Mouse (Mus musculus): ENCODE measurements at regions not wholly inside any gene's neighbourhood (a gene's known extent, or its start where the extent isn't known, plus 50 kb on each side); places are given as distances from the start of the nearest gene placed in this dataset.

DNA sequence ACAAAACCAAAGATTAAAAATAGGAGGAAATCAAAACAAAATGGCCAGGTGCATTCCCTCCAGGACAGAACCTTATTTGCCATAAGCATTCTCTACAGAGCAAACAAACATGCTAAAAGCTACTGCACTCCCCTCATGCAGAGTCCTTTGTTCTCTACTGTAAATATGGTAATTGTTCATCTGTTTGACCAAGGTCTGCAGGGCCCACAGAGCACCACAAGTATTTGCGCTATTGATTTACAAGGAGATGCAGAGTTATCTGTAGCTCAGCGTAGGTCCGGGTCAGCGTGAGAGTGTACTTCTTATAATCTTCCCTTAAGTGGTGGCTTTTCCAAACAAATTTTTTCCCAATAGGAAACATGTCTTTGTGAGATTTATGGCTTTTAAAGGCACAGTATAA lies 94.0 kb upstream of the Chrm3 start:
- TF ChIP-seq CTCF (IDR thresholded peaks at IDR 0.05; ENCODE audit: borderline replicate concordance, extremely low read depth, insufficient read depth, insufficient read length) (no peak), POLR2A (IDR thresholded peaks at IDR 0.05; ENCODE audit: borderline replicate concordance, extremely low read depth, insufficient read depth, insufficient read length, poor library complexity, severe bottlenecking) (no peak)

Data from brain, embryonic 14.5 days (tissue).